Mouse (Mus musculus): ENCODE results near the gene Irgm1.

GRCm38 (mm10) chr11:48838879-48839680, 32.4 kb downstream of the Irgm1 start:
- TF ChIP-seq HCFC1 (IDR thresholded peaks at IDR 0.05; ENCODE audit: borderline replicate concordance, insufficient read depth, low read length) (no peak), ZC3H11A (IDR thresholded peaks at IDR 0.05; ENCODE audit: borderline replicate concordance, low read depth, low read length) (no peak)
